9 mouse cellular contexts compared by ENCODE assay signal in genomic region chr4:89575529-89575928, GRCm38 (mm10).
DNase-seq lines count a peak whose midpoint lies in the region; ATAC-seq and TF ChIP-seq lines count a peak whose summit lies in the region.
"Had no signal": no experiment of that assay in that cellular context is flagged by ENCODE, and none has a peak within 500 bp of the region (broad histone marks: within the 10 kb centered on the region; RNA-seq: fewer than 3 reads in every experiment).

No protein-coding gene starts in this region.

- no peaks in the 10 kb centered on the region for H3K36me3 ChIP-seq in forebrain, embryonic 15.5 days
- H3K36me3 ChIP-seq in midbrain, embryonic 13.5 days = no peaks in the 10 kb centered on the region
- H3K36me3 ChIP-seq in testis, adult 2 months (ENCODE audit: control insufficient read depth, insufficient read depth, low read length) = no peaks in the 10 kb centered on the region
- H3K36me3 ChIP-seq: embryonic facial prominence, embryonic 12.5 days had no signal

- no peak overlapping the region for H3K27ac ChIP-seq in forebrain, embryonic 15.5 days (replicated peaks)
- no peak overlapping the region for H3K27ac ChIP-seq in midbrain, embryonic 13.5 days
- no peak overlapping the region for H3K27ac ChIP-seq in testis, adult 2 months (ENCODE audit: control insufficient read depth, insufficient read depth, low read depth, low read length)
- H3K27ac ChIP-seq: embryonic facial prominence, embryonic 12.5 days had no signal

- no peaks in the 10 kb centered on the region for H3K27me3 ChIP-seq in forebrain, embryonic 15.5 days
- H3K27me3 ChIP-seq in midbrain, embryonic 13.5 days = no peaks in the 10 kb centered on the region
- H3K27me3 ChIP-seq in testis, adult 2 months (ENCODE audit: control insufficient read depth, insufficient read depth, low read length) = no peaks in the 10 kb centered on the region
- H3K27me3 ChIP-seq: embryonic facial prominence, embryonic 12.5 days had no signal

- no peak overlapping the region for H3K4me3 ChIP-seq in forebrain, embryonic 15.5 days
- H3K4me3 ChIP-seq in midbrain, embryonic 13.5 days (replicated peaks) = no peak overlapping the region
- no peak overlapping the region for H3K4me3 ChIP-seq in testis, adult 2 months (ENCODE audit: control insufficient read depth, low read depth, low read length)
- H3K4me3 ChIP-seq: embryonic facial prominence, embryonic 12.5 days had no signal

- WGBS in forebrain, embryonic 15.5 days = 9% methylated on average over 10 of the region's 10 CpGs
- 19% methylated on average over 10 of the region's 10 CpGs for WGBS in midbrain, embryonic 13.5 days

- intact Hi-C loops in heart, postnatal 36 days (cut with DNase I) = loop anchor here (2.0 kb wide), 1 partner anchor 117 kb away; no protein-coding TSS in a partner anchor

- TF ChIP-seq POLR2A in brain, embryonic 14.5 days (IDR thresholded peaks at IDR 0.05; ENCODE audit: borderline replicate concordance, extremely low read depth, insufficient read depth, insufficient read length, poor library complexity, severe bottlenecking) = no peak
- no peak for TF ChIP-seq POLR2A in testis, adult 2 months (IDR thresholded peaks at IDR 0.05; ENCODE audit: control insufficient read depth, low read depth, low read length)

- no peak overlapping the region for H3K4me2 ChIP-seq in forebrain, embryonic 15.5 days (replicated peaks)
- no peak overlapping the region for H3K4me2 ChIP-seq in midbrain, embryonic 13.5 days (replicated peaks)
- H3K4me2 ChIP-seq: embryonic facial prominence, embryonic 12.5 days had no signal

- DNase-seq in lung, postnatal 10 days = peak; percentile 9
- DNase-seq in lung, postnatal 25 days (ENCODE audit: low spot score) = no peak
- peak; percentile 86 for DNase-seq in brain, embryonic 14.5 days (ENCODE audit: low read depth)
- DNase-seq in layer of hippocampus, adult 8-10 months (ENCODE audit: low spot score in 2 of 2) = peak; percentile 14 to 49
- DNase-seq in heart, postnatal 36 days = no peak

- H3K4me1 ChIP-seq in forebrain, embryonic 15.5 days = no peaks in the 10 kb centered on the region
- H3K4me1 ChIP-seq in midbrain, embryonic 13.5 days (replicated peaks) = no peaks in the 10 kb centered on the region
- H3K4me1 ChIP-seq in testis, adult 2 months (ENCODE audit: control insufficient read depth, insufficient read depth, low read length) = no peaks in the 10 kb centered on the region
- H3K4me1 ChIP-seq: embryonic facial prominence, embryonic 12.5 days had no signal

- no peaks in the 10 kb centered on the region for H3K9me3 ChIP-seq in forebrain, embryonic 15.5 days
- H3K9me3 ChIP-seq in midbrain, embryonic 13.5 days = no peaks in the 10 kb centered on the region
- H3K9me3 ChIP-seq: embryonic facial prominence, embryonic 12.5 days had no signal

- H3K9ac ChIP-seq in forebrain, embryonic 15.5 days (replicated peaks) = no peak overlapping the region
- no peak overlapping the region for H3K9ac ChIP-seq in midbrain, embryonic 13.5 days (replicated peaks)
- H3K9ac ChIP-seq: embryonic facial prominence, embryonic 12.5 days had no signal

- ATAC-seq in forebrain, embryonic 15.5 days (replicated peaks) = peak; percentile 89
- peak; percentile 67 for ATAC-seq in midbrain, embryonic 13.5 days

- peak; percentile 81 for TF ChIP-seq CTCF in brain, embryonic 14.5 days (IDR thresholded peaks at IDR 0.05; ENCODE audit: borderline replicate concordance, extremely low read depth, insufficient read depth, insufficient read length)
- peak; percentile 44; the same call in 1 of the 2 replicates for TF ChIP-seq CTCF in testis, adult 2 months (IDR thresholded peaks at IDR 0.05; ENCODE audit: control insufficient read depth, insufficient read depth, insufficient replicate concordance, low read depth, low read length)

Comparison
In these comparisons a context has a peak if more than half of its experiments do, and no peak if none do; other contexts are left out.
1. DNase-seq: peak in lung, postnatal 10 days (single experiment), brain, embryonic 14.5 days (single experiment) and layer of hippocampus, adult 8-10 months (2 of 2); none in lung, postnatal 25 days (single experiment) and heart, postnatal 36 days (0 of 2).